Mouse (Mus musculus) liver, postnatal 0 days (tissue): ENCODE measurements around the gene Ddt. TPM values are rescaled to one million over a fixed set of nuclear protein-coding genes. Genes with fewer than 3 reads are reported as not detected.
A peak's percentile ranks its signal among the peaks of the same experiment; 100 is the strongest.

Source experiments
- ATAC-seq: fragments of 200-750 bp; cut with Nextera tagmentation; 2 replicates; pipeline ENCODE4 v1.8.0; 2017; ENCODE audit warnings: mild to moderate bottlenecking, moderate library complexity
- DNase-seq: peaks from one replicate; pipeline ENCODE4 v3.0.0-alpha.2; 2016
- H3K27ac ChIP-seq: fragments of 300-500 bp; sonication (generic); 2 replicates; pipeline ENCODE4 v1.5.1; 2014; ENCODE audit warnings: antibody characterized with exemption, moderate library complexity, mild to moderate bottlenecking, low read depth
- H3K27me3 ChIP-seq: fragments of 300-500 bp; sonication (generic); 2 replicates; pipeline ENCODE4 v1.6.1; 2014; ENCODE audit warnings: low read length, control low read depth, mixed read lengths; ENCODE audit not compliant: insufficient read depth
- H3K36me3 ChIP-seq: fragments of 300-500 bp; sonication (generic); replicated peaks from 2 replicates; pipeline ENCODE4 v1.6.1; 2014; ENCODE audit warnings: mild to moderate bottlenecking, control low read depth, low read length, moderate library complexity, mixed read lengths; ENCODE audit not compliant: insufficient read depth
- H3K4me1 ChIP-seq: fragments of 300-500 bp; sonication (generic); 2 replicates; pipeline ENCODE4 v1.6.1; 2014; ENCODE audit warnings: antibody characterized with exemption, mild to moderate bottlenecking, control low read depth; ENCODE audit not compliant: insufficient read depth
- H3K4me2 ChIP-seq: fragments of 300-500 bp; sonication (generic); 2 replicates; pipeline ENCODE4 v1.6.1; 2014; ENCODE audit warnings: low read depth, mild to moderate bottlenecking, low read length, moderate library complexity, mixed read lengths
- H3K4me3 ChIP-seq: fragments of 300-500 bp; sonication (generic); 2 replicates; pipeline ENCODE4 v1.5.1; 2014; ENCODE audit warnings: low read depth, low read length
- H3K9ac ChIP-seq: fragments of 300-500 bp; sonication (generic); replicated peaks from 2 replicates; pipeline ENCODE4 v1.6.1; 2014; ENCODE audit warnings: mild to moderate bottlenecking, moderate library complexity
- H3K9me3 ChIP-seq: fragments of 300-500 bp; sonication (generic); 2 replicates; pipeline ENCODE4 v1.6.1; 2016; ENCODE audit warnings: mild to moderate bottlenecking, control low read depth, low read length, mixed read lengths
- CTCF ChIP-seq: sonication (generic); IDR thresholded peaks from 2 replicates; pipeline ENCODE4 v1.5.1; 2016; ENCODE audit warnings: antibody characterized with exemption, low read depth
- EP300 ChIP-seq: IDR thresholded peaks from 2 replicates; pipeline ENCODE4 v1.6.1; 2016; ENCODE audit warnings: antibody characterized with exemption, low read depth, mild to moderate bottlenecking
- whole genome bisulfite sequencing: fragments of 180-500 bp; shearing (Covaris S2); extraction: QIAGEN DNeasy Blood & Tissue Kit; methylation state at CpG from one replicate; pipeline ENCODE4 v1.1.7; 2014; ENCODE audit not compliant: insufficient replicate concordance; 5-methylcytosine and 5-hydroxymethylcytosine counted together
- polyA plus RNA-seq: library from polyadenylated mRNA; unstranded; fragments of >200 nt; fragmentation: Nextera tagmentation; extraction: Ambion mirVana; gene quantifications from 2 replicates; pipeline ENCODE4 v1.2.1, GENCODE M21; 2015

The Ddt gene
- polyA plus RNA-seq, 1 experiment from 2014 or later, result 739 TPM

DNA sequence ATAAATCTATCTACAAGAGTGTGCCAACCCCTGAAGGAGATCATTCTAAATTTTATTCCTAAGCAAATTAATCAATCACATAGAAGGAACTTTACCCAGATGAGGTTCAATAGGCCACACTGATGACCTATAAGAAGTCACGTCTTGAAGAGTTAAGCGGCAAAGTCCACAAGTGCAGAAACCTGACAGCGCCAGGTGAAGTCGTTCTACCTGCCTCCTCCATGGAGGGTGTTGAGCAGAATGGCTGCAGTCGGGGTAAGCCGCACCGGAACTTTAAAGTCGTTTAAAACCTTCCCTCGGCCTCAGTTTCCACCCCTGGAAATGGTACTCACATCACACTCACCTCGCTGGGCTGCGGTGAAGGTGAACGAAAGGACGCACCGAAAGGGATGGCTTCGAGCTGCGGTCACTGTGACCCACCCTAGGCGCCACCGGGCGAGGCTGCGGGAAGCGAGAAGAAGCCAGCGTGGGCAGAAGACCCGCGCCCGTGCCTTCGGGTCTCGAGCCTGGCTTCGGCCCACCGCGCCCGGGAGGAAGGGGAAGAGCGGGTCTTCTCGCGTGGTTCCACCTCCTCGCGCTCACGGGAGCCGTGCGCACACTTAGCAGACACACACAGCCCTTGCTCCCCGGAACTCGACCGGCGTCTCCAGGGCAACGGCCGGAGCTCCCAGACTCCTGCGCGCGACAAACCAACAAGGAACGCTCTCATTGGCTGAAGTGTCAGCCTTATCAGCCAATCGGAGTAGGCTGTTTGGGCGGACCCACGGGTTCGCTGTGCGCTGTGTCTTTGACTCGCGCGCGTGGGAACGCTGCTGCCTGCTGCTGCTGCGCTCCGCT, 9.3 kb downstream of the Ddt start, which contains the start of gene Cabin1:
Gene Cabin1 (minus strand): TSS at position 660 of the 837 bp plus-strand sequence.
- Histone ChIP-seq H3K9ac (peak within 1 kb of the TSS; percentile 92), H3K4me1 (peaks cover 10% of the 10 kb centered on the region), H3K27me3 (no peaks in the 10 kb centered on the region), H3K27ac (peak within 1 kb of the TSS; percentile 88), H3K4me2 (peak within 1 kb of the TSS; percentile 94), H3K9me3 (no peaks in the 10 kb centered on the region), H3K4me3 (peak within 1 kb of the TSS; percentile 96), H3K36me3 (peaks cover 9% of the 10 kb centered on the region; the same call in 1 of the 2 replicates)
- TF ChIP-seq EP300 (no peak), CTCF (0 out of 2 replicates have a peak, but pooled peaks have one; percentile 2)
- DNase-seq (peak; percentile 99), ATAC-seq (peak; percentile 97)
- WGBS, result 3% methylated on average over 61 of the region's 61 CpGs

DNA sequence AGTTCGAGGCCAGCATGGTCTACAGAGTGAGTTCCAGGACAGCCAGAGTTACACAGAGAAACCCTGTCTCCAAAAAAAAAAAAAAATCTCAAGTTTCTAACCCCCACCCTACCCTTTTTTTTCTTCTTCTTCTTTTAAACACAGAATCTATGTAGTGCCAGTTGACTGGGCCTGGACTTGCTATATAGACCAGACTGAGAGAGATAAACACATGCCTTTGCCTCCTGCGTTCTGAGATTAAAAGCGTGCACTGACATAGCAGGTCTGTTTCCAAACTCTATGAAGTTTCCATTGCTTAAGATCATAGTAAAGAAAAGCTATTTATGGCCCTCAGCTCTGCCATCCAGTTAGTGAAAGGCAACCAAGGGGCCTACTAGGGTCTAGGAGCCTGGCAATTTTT, 10.8 kb downstream of the Ddt start:
- no peaks in the 10 kb centered on the region for H3K9me3 ChIP-seq
- H3K4me3 ChIP-seq, result peak overlapping the region; percentile 96
- peak overlapping the region; percentile 77 for H3K27ac ChIP-seq
- 67% methylated on average over 3 of the region's 3 CpGs for WGBS
- ATAC-seq (peak; percentile 17), DNase-seq (no peak)
- H3K27me3 ChIP-seq, result no peaks in the 10 kb centered on the region
- TF ChIP-seq EP300, result peak; percentile 78
- no peak for TF ChIP-seq CTCF
- peak overlapping the region; percentile 57 for H3K9ac ChIP-seq
- H3K4me2 ChIP-seq, result peak overlapping the region; percentile 94
- peaks cover 9% of the 10 kb centered on the region; the same call in 1 of the 2 replicates for H3K36me3 ChIP-seq
- H3K4me1 ChIP-seq, result peaks cover 10% of the 10 kb centered on the region

- H3K9me3 ChIP-seq, result no peaks in the 10 kb centered on the region
- ATAC-seq (no peak), DNase-seq (no peak)
- H3K4me3 ChIP-seq, result no peak overlapping the region
- TF ChIP-seq EP300 (no peak), CTCF (no peak)
- H3K27ac ChIP-seq, result no peak overlapping the region
- H3K4me1 ChIP-seq, result peaks cover 10% of the 10 kb centered on the region
- no peak overlapping the region for H3K9ac ChIP-seq
- no peaks in the 10 kb centered on the region for H3K27me3 ChIP-seq
- WGBS, result 89% methylated on average over 3 of the region's 3 CpGs
- H3K36me3 ChIP-seq, result peaks cover 10% of the 10 kb centered on the region
- no peak overlapping the region for H3K4me2 ChIP-seq
These were observed 12.9 kb downstream of the Ddt start for GRCm38 (mm10) chr10:75760311-75760710.

GRCm38 (mm10) chr10:75756719-75757118, 16.5 kb downstream of the Ddt start:
- TF ChIP-seq CTCF, result no peak
- no peak for TF ChIP-seq EP300
- WGBS, result 85% methylated on average over 11 of the region's 11 CpGs
- Histone ChIP-seq H3K4me2 (peak overlapping the region; percentile 4; the same call in 1 of the 2 replicates), H3K27ac (no peak overlapping the region), H3K9ac (no peak overlapping the region), H3K36me3 (peaks cover 43% of the 10 kb centered on the region), H3K27me3 (no peaks in the 10 kb centered on the region), H3K9me3 (no peaks in the 10 kb centered on the region), H3K4me1 (no peaks in the 10 kb centered on the region), H3K4me3 (no peak overlapping the region)
- DNase-seq (no peak), ATAC-seq (0 out of 2 replicates have a peak, but pooled peaks have one; percentile 33)

DNA sequence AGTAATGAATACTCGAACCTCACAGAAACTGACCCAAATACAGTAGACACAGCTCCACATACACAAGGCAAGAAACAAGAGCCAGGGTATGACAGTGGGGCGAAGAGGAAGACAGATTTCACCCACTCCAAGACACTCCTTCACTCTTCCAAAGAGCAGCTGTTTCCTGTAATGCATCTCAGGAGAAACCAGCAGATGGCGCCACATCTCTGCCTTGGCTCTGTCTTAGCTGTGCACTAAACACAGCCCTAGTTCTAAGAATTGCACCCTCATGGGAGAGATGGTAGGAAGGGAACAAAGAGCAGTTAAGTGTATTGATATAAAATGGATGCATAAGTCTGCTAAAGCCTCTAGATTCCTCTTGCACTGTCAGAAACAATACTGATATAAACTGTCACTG, 29.2 kb downstream of the Ddt start:
- H3K4me1 ChIP-seq, result peaks cover 9% of the 10 kb centered on the region
- H3K36me3 ChIP-seq, result peaks cover 86% of the 10 kb centered on the region
- DNase-seq (peak; percentile 84), ATAC-seq (peak; percentile 74)
- H3K4me3 ChIP-seq, result no peak overlapping the region
- TF ChIP-seq EP300 (no peak), CTCF (peak; percentile 98)
- no peak overlapping the region for H3K27ac ChIP-seq
- H3K9me3 ChIP-seq, result no peaks in the 10 kb centered on the region
- 47% methylated on average over 3 of the region's 3 CpGs for WGBS
- H3K4me2 ChIP-seq, result no peak overlapping the region
- no peak overlapping the region for H3K9ac ChIP-seq
- no peaks in the 10 kb centered on the region for H3K27me3 ChIP-seq

DNA sequence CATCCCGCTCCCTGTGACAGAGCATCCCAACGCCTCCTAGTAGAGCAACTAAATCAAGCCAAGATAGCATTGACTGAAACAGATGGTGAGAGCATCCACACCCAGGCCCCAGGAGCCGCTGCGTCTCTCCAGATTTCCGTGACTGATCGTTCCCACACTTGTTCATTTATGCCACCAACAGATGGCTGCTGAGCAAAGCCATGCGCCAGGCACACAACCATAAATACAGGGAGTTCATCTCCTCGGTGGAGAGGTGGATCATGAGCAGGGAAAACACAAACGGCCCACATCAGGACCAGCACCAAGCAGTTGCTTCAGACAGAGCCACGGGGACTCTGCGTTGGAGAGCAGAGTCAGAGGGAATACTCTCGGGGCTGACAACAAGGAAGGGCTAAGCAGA, 29.8 kb downstream of the Ddt start:
- H3K9ac ChIP-seq, result no peak overlapping the region
- no peak overlapping the region for H3K4me3 ChIP-seq
- peaks cover 89% of the 10 kb centered on the region for H3K36me3 ChIP-seq
- no peak for TF ChIP-seq CTCF
- TF ChIP-seq EP300, result no peak
- H3K4me2 ChIP-seq, result no peak overlapping the region
- H3K27me3 ChIP-seq, result no peaks in the 10 kb centered on the region
- no peak for ATAC-seq
- no peak overlapping the region for H3K27ac ChIP-seq
- no peak for DNase-seq
- H3K9me3 ChIP-seq, result no peaks in the 10 kb centered on the region
- 92% methylated on average over 12 of the region's 12 CpGs for WGBS
- peaks cover 9% of the 10 kb centered on the region for H3K4me1 ChIP-seq
